Mouse (Mus musculus) heart, embryonic 13.5 days (tissue): Measurements from ENCODE around the gene Olfr50. TPM values are rescaled to one million over a fixed set of nuclear protein-coding genes. Genes with fewer than 3 reads are reported as not detected.

Experiments
- ATAC-seq: fragments of 200-750 bp; cut with Nextera tagmentation; 2 replicates; pipeline ENCODE4 v1.8.0; 2017; ENCODE audit warnings: moderate TSS enrichment; ENCODE audit not compliant: insufficient number of reproducible peaks, low FRiP score, low TSS enrichment; ENCODE audit errors: extremely low read depth
- H3K27ac ChIP-seq: fragments of 300-500 bp; sonication (generic); replicated peaks from 2 replicates; pipeline ENCODE4 v1.5.1; 2015; ENCODE audit warnings: moderate library complexity, mild to moderate bottlenecking, inconsistent platforms
- H3K27me3 ChIP-seq: fragments of 300-500 bp; sonication (generic); replicated peaks from 2 replicates; pipeline ENCODE4 v1.6.1; 2015; ENCODE audit warnings: mild to moderate bottlenecking, inconsistent platforms
- H3K36me3 ChIP-seq: fragments of 300-500 bp; sonication (generic); 2 replicates; pipeline ENCODE4 v1.6.1; 2015; ENCODE audit warnings: mild to moderate bottlenecking, inconsistent platforms
- H3K4me1 ChIP-seq: fragments of 300-500 bp; sonication (generic); 2 replicates; pipeline ENCODE4 v1.6.1; 2015; ENCODE audit warnings: inconsistent platforms
- H3K4me2 ChIP-seq: fragments of 300-500 bp; sonication (generic); 2 replicates; pipeline ENCODE4 v1.6.1; 2015; ENCODE audit warnings: inconsistent platforms, mild to moderate bottlenecking, moderate library complexity
- H3K4me3 ChIP-seq: fragments of 300-500 bp; sonication (generic); 2 replicates; pipeline ENCODE4 v1.5.1; 2015; ENCODE audit warnings: moderate library complexity, mild to moderate bottlenecking, inconsistent platforms
- H3K9ac ChIP-seq: fragments of 300-500 bp; sonication (generic); 2 replicates; pipeline ENCODE4 v1.6.1; 2015; ENCODE audit warnings: inconsistent platforms, mild to moderate bottlenecking, moderate library complexity
- H3K9me3 ChIP-seq: fragments of 300-500 bp; sonication (generic); 2 replicates; pipeline ENCODE4 v1.6.1; 2016; ENCODE audit warnings: inconsistent platforms
- WGBS: fragments of 180-500 bp; shearing (Covaris S2); methylation state at CpG from one replicate; pipeline ENCODE4 v1.1.7; 2015; ENCODE audit warnings: mixed read lengths; 5-methylcytosine and 5-hydroxymethylcytosine counted together
- polyA plus RNA-seq: library from polyadenylated mRNA; unstranded; fragments of >200 nt; fragmentation: Nextera tagmentation; extraction: Ambion mirVana; gene quantifications from 2 replicates; pipeline ENCODE4 v1.2.1, GENCODE M21; 2015

Gene Olfr50
- not detected in 2 replicates for polyA plus RNA-seq

- no peak for ATAC-seq
- WGBS, result 55% methylated on average over 2 of the region's 2 CpGs
- Histone ChIP-seq H3K4me2 (no peak within 1 kb of the TSS), H3K36me3 (no peaks in the 10 kb centered on the region), H3K27ac (no peak within 1 kb of the TSS), H3K4me1 (no peaks in the 10 kb centered on the region), H3K9ac (no peak within 1 kb of the TSS), H3K4me3 (no peak within 1 kb of the TSS), H3K9me3 (peaks cover 30% of the 10 kb centered on the region), H3K27me3 (no peaks in the 10 kb centered on the region)
These were observed at the start of gene Olfr50 for GRCm38 (mm10) chr2:36790238-36790637. TSS of gene Olfr50 (plus strand) at chr2:36790538.

- WGBS, result 61% methylated on average over 2 of the region's 2 CpGs
- no peaks in the 10 kb centered on the region for H3K36me3 ChIP-seq
- no peak for ATAC-seq
- H3K9ac ChIP-seq, result no peak within 1 kb of the TSS
- H3K27me3 ChIP-seq, result no peaks in the 10 kb centered on the region
- no peak within 1 kb of the TSS for H3K4me3 ChIP-seq
- H3K27ac ChIP-seq, result no peak within 1 kb of the TSS
- H3K4me1 ChIP-seq, result no peaks in the 10 kb centered on the region
- H3K9me3 ChIP-seq, result peaks cover 19% of the 10 kb centered on the region
- no peak within 1 kb of the TSS for H3K4me2 ChIP-seq
These were observed 6.4 kb upstream of the Olfr50 start, which contains the start of gene Olfr348 for GRCm38 (mm10) chr2:36783976-36784375. TSS of gene Olfr348 (plus strand) at chr2:36784276.

GRCm38 (mm10) chr2:36816932-36817331 is 26.6 kb downstream of the Olfr50 start, which contains the start of gene Olfr3:
TSS of gene Olfr3 (minus strand) at chr2:36817032.
- H3K9me3 ChIP-seq, result peaks cover 29% of the 10 kb centered on the region
- no peaks in the 10 kb centered on the region for H3K27me3 ChIP-seq
- ATAC-seq, result no peak
- H3K36me3 ChIP-seq, result no peaks in the 10 kb centered on the region
- 53% methylated on average over 1 of the region's 1 CpGs for WGBS
- no peak within 1 kb of the TSS for H3K4me3 ChIP-seq
- no peak within 1 kb of the TSS for H3K27ac ChIP-seq
- H3K4me1 ChIP-seq, result no peaks in the 10 kb centered on the region
- no peak within 1 kb of the TSS for H3K9ac ChIP-seq
- H3K4me2 ChIP-seq, result no peak within 1 kb of the TSS

GRCm38 (mm10) chr2:36846010-36846409 is 55.7 kb downstream of the Olfr50 start, which contains the start of gene Olfr350:
TSS of gene Olfr350 (plus strand) at chr2:36846310.
- no peak within 1 kb of the TSS for H3K9ac ChIP-seq
- WGBS, result 74% methylated on average over 1 of the region's 1 CpGs
- no peaks in the 10 kb centered on the region for H3K36me3 ChIP-seq
- H3K27me3 ChIP-seq, result no peaks in the 10 kb centered on the region
- H3K4me2 ChIP-seq, result no peak within 1 kb of the TSS
- H3K27ac ChIP-seq, result no peak within 1 kb of the TSS
- 0 out of 2 replicates have a peak, but pooled peaks cover 26% of the 10 kb centered on the region for H3K9me3 ChIP-seq
- ATAC-seq, result no peak
- H3K4me1 ChIP-seq, result no peaks in the 10 kb centered on the region
- no peak within 1 kb of the TSS for H3K4me3 ChIP-seq

Other genes with a start within 250 kb of the Olfr50 start
- gene Olfr344, start 223.9 kb upstream of the Olfr50 start, polyA plus RNA-seq, result not detected in 2 replicates
- not detected in 2 replicates for gene Olfr345, start 150.5 kb upstream of the Olfr50 start, polyA plus RNA-seq
- not detected in 2 replicates for gene Olfr346, start 104.8 kb upstream of the Olfr50 start, polyA plus RNA-seq
- gene Olfr347, start 58.6 kb upstream of the Olfr50 start, polyA plus RNA-seq, result not detected in 2 replicates
- gene Olfr348, start 6.3 kb upstream of the Olfr50 start, polyA plus RNA-seq, result not detected in 2 replicates
- gene Olfr3, start 26.5 kb downstream of the Olfr50 start, polyA plus RNA-seq, result not detected in 2 replicates
- not detected in 2 replicates for gene Olfr350, start 55.8 kb downstream of the Olfr50 start, polyA plus RNA-seq
- gene Olfr351, start 72.1 kb downstream of the Olfr50 start, polyA plus RNA-seq, result not detected in 2 replicates
- not detected in 2 replicates for gene Olfr352, start 77.9 kb downstream of the Olfr50 start, polyA plus RNA-seq
- gene Olfr353, start 102.4 kb downstream of the Olfr50 start, polyA plus RNA-seq, result not detected in 2 replicates
- gene Olfr354, start 115.1 kb downstream of the Olfr50 start, polyA plus RNA-seq, result not detected in 2 replicates
- gene Olfr355, start 138.4 kb downstream of the Olfr50 start, polyA plus RNA-seq, result not detected in 2 replicates
- gene Olfr356, start 146.6 kb downstream of the Olfr50 start, polyA plus RNA-seq, result not detected in 2 replicates
- not detected in 2 replicates for gene Olfr357, start 203.3 kb downstream of the Olfr50 start, polyA plus RNA-seq
- gene Olfr358, start 218.8 kb downstream of the Olfr50 start, polyA plus RNA-seq, result not detected in 2 replicates